Mouse (Mus musculus): Measurements from ENCODE around the gene Frmd8. TPM values are rescaled to one million over a fixed set of nuclear protein-coding genes. Genes with fewer than 3 reads are reported as not detected.

Frmd8 gene
- total RNA-seq (2015; ENCODE audit: low replicate concordance) = 3.6 and 9.2 TPM in 2 replicates
- total RNA-seq (2017; ENCODE audit: low replicate concordance) = 4.2 and 6.0 TPM in 2 replicates

DNA sequence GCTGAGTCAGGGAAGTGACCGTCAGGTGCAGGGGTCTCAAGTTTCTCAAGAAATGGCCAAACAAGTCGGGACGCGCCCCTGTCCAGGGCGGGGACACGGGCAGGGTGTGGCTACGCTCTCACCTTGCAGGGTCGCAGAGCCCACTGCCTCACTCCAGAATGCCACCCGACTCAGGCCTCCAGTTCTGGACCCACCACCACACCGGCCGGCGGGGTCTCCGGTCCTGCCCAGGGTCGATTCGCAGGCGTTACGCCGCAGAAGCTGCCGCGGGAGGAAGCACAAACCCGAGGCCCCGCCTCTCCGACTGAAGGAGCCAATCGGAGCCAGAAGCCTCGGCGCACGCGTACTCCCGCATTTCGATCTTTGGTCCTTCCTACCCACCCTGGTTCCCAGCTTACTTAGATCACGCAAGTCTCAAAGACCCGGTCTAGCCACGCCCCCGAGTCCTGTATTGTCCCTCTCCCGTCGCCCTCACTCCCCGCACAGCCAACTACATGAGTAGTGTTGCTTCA, at the start of gene Frmd8:
Gene Frmd8 (minus strand): TSS at position 306 of the 512 bp plus-strand sequence.
- peak; percentile 90 for ATAC-seq (replicated peaks; ENCODE audit: low FRiP score, poor library complexity, severe bottlenecking)

DNA sequence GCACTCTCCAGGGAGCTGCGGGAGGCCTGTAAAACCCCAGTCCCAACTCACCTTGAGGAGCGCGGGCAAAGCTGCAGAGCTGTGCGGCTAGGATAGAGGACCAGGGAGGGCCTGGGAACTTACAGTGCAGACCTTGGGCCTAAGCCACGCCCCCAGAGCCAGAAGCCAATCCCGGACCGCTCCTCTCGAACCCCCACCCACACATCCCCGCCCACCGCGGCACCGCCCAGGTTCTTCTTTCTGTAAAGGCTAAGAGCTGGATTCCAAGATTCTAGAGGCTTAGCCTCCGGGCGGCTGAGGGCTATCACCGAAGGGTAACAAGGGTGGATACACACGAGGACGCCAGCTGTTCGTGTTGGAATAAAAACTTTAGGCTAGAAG, 49.6 kb upstream of the Frmd8 start, which contains the start of gene Cdc42ep2:
Gene Cdc42ep2 (minus strand): TSS at position 104 of the 381 bp plus-strand sequence.
- ATAC-seq (replicated peaks; ENCODE audit: low FRiP score, poor library complexity, severe bottlenecking) = peak; percentile 86

DNA sequence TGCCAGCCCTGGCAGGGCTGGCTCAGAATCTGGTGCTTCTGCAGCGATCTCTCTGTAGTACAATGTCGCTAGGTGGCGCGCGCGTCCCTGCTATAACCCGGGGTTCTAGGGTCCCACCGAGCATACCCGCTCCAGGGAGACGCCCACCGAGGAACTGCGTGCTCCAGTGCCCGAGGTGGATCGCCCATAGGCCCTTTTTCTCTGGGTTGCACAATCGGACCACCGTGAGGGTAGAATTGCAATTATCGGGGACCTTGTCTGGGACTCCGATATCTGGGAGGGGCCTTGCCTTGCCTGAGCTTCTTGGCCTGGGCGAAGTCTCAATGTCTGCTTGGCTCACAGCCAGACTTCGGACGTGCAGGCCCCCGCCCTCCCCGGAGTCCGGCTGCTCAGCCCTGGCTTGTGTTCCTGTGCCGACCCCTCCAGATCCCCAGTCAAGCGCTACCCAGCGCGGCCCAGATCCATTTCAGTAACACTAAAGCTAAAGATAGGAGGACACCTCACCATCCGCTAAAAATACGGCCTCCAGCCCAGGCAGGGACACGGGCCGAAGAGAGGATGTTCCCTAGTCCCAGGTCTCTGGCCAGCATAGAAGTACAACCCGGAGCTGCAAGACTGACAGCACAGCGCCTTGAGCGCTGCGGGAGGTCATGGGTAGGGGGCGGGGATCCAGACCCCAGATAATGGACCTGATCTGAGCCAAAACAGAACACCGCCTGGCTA, 49.1 kb upstream of the Frmd8 start:
- ATAC-seq (replicated peaks; ENCODE audit: low FRiP score, poor library complexity, severe bottlenecking) = peak; percentile 62

DNA sequence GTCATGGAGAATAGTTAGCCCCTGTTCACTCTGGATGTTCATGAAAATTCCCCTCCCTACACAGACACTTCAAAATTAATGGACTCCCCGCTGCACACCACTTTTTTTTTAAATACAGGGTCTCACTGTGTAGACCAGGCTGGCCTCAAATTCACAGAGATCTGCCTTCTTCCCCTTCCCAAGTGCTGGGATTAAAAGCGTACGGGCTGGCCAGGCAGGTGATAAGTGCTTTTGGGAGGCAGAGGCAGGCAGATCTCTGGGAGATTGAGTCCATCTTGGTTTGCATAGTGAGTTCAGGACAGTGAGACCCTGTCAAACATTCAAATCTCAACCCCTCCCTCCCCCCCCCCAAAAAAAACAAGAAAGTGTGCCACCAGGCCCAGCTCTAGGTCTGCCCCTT, 47.9 kb upstream of the Frmd8 start:
- no peak for ATAC-seq (replicated peaks; ENCODE audit: low FRiP score, poor library complexity, severe bottlenecking)

DNA sequence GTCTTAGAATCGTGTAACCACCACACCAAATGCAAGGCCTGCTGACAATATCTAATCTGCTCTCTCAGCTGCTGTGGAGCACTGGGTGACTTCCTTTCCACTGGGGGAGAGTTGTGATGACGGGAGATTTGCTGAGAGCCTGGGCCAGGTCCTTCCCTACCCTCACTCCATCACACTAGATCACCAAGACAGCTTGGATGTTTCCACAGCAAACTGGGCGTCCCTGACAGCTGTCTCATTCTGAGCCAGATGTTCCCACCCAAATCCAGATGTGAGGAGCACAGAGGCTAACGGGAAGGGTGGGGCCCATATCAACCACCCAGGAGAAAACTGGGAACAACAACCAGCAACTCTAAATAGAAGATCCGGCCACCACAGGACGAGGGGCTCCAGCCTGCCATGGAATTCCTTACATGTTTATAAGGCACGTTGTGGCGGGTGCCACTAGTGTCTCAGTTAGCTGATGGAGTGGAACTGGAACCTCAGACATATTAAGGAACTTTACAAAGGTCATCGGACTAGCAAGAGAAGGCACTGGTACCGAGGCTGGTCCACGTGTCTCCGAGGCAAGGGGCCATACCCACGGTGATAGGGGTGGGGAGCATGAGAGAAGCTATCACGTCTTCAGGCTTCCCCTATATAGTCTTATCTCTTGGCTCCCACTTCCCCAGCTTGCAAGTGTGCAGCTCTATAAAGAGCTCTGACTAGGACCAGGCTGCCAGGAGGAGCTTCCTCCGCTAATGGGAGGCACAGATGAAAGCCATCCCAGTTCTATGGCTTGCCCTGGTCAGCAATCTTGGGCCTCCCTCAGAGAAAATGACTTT, 47.3 kb upstream of the Frmd8 start:
- peak; percentile 50 for ATAC-seq (replicated peaks; ENCODE audit: low FRiP score, poor library complexity, severe bottlenecking)

DNA sequence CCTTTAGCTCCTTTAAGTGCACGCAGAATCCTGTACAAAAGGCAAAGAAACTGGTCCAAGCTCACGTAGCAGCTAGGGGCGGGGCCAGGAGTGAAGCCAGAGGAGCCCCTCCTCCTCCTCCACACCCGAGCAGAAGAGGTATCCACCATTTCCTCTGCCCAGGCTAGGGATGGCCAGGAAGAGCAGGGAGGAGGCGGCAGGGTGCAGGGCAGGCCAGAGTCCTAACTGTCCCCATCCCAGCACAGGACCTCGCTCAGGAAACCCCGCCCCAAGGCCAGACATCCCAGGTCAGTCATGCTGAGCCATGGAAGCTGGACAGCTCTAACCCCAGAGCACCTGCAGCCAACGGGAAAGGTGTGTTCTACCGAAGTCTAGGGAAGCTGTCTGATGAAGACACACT, 46.6 kb upstream of the Frmd8 start:
- ATAC-seq (replicated peaks; ENCODE audit: low FRiP score, poor library complexity, severe bottlenecking) = peak; percentile 25; the same call in 1 of the 2 replicates

DNA sequence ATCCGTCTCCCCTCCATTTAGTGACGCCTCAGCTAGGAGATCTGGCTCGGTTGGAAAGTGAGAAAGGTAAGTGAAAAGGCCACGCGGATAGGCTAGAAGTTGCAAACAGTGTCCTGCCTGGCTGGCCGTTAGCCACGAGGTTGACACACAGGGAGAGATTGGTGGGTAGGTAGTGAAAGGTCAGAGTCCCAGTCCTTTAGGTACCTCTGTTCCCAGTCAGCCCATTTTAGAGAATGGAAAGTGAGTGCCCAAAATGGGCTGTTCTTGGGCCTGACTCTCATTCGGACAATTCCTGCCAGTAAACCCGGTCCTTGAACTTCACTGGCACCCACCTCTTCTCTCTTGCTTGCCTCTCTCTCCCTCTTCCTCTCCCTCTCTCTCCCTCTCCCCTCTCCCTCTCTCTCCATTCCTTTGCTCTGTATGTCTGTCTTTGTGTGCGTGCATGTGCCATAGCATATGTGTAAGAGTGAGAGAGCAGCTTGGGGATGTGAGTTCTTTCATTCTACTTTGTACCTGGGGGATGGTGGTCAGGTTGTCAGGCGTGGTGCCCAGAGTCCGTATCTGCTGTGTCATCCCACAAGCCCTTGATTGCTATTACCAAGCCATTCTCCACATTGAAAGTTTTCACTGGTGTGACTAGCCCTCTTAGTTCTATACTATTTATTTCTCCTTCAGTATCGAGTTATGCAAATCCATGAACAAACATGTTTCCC, 38.1 kb upstream of the Frmd8 start, which contains the start of gene Dpf2:
Gene Dpf2 (minus strand): TSS at position 4 of the 713 bp plus-strand sequence.
- ATAC-seq (replicated peaks; ENCODE audit: low FRiP score, poor library complexity, severe bottlenecking) = peak; percentile 73

DNA sequence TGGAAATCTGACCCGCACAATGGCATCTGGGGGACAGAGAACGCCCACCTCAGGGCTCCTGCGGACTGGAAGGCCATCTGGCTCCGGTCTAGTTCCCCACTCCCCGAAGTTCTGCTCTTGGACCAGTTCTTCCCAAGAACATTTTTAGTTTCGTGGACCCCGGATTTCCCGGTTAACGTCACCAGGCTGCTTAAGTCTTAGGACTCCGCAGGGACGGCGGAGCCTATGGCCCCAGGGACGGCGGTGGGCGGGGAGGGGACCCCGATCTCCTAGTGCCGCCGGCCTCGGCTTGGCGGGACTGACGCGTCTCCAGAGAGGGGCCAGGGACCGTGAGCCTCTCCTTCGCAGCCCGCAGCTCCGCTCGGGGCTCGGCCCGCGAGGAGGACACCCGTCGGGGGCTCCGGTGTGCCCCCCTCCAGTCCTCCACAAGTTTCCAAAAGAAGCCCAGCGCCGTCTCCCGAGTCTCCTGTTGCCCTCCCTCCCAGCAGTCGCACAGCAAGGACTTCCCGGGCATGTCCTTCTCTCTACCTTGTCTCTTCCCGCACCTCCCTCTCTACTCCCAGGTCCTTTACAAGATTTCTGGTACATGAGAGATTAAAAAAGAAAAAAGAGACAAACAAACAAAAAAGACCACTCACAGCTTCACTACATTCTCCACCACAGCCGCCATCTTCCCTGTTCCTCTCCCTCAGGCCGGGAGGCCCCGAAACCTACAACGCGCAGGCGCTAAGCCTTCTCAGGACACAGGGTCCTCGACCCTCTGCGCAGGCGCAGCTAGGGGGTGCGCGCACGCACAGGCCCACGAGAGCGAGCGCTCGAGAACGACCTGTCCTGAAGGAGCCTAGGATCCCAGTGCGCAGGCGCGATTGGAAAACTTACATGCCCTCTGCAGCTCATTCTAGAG, 37.3 kb upstream of the Frmd8 start:
- peak; percentile 92 for ATAC-seq (replicated peaks; ENCODE audit: low FRiP score, poor library complexity, severe bottlenecking)

DNA sequence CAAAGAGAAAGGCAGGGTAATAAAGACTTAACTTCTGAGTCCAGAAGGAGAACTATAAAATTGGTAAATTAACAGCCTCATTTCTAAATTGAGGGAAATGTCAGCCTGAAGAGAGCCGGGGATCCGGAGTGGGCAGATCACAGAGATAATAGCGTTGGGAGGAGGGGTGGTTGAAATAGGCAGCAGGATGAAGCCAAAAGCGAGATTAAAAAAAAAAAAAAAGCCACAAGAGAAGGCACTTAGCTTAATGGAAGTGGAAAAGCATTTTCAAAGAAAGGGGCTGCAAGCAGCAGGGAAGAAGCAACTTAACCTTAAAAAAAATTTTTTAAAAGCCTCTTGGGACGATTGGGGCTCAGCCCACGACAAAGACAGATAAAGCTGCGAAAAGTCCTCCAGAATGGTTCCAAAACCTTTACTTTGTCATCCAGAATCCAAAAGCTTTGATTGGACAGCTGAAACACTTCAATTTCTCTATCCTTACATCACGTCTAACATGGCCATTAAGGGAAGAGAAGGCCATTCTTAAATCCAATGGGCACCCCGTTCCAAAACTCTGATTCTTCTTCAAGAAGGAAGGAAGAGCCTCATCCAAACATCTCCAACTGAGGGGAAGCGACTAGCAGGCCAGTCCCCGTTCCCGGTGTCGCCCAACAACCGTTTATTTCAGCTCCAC, 36.5 kb upstream of the Frmd8 start:
- ATAC-seq (replicated peaks; ENCODE audit: low FRiP score, poor library complexity, severe bottlenecking) = 0 out of 2 replicates have a peak, but pooled peaks have one; percentile 6

DNA sequence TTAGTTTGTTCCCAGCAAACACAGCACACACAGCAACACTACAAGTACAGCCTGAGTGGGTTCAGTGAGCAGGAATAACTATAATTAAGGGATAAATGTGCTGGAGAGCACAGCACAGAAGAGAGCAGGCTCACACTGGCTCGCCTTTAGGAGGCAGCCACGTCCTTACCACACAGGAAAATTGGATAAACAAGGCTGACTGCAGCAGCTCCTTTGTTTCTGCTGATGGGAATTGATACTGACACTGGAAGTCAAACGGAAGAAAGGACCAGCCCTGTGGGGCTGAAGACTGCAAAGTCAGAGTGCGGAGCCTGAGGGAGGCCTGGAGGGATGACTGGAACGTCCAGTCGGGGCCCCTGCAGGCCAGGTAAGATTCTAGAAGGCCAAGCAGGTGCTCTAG, 35.1 kb upstream of the Frmd8 start:
- no peak for ATAC-seq (replicated peaks; ENCODE audit: low FRiP score, poor library complexity, severe bottlenecking)

DNA sequence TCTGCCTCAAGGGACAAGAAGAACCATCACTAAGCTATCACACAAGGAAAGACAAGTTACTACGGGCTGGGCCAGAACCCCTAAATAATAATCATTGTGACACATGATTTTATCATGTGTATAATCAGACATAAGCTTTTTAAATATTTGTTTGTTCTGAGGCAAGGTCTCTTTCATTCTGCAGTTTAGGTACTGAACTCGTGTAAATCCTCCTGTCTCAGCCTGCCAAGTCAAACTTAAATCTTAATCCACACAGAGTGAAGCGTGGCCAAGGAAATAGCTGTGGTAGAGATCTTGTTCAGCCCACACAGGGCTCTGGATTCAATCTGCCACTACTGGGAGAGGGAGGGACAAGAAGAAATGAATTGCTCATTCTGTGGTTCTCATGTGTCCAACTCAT, 32.2 kb upstream of the Frmd8 start:
- no peak for ATAC-seq (replicated peaks; ENCODE audit: low FRiP score, poor library complexity, severe bottlenecking)

DNA sequence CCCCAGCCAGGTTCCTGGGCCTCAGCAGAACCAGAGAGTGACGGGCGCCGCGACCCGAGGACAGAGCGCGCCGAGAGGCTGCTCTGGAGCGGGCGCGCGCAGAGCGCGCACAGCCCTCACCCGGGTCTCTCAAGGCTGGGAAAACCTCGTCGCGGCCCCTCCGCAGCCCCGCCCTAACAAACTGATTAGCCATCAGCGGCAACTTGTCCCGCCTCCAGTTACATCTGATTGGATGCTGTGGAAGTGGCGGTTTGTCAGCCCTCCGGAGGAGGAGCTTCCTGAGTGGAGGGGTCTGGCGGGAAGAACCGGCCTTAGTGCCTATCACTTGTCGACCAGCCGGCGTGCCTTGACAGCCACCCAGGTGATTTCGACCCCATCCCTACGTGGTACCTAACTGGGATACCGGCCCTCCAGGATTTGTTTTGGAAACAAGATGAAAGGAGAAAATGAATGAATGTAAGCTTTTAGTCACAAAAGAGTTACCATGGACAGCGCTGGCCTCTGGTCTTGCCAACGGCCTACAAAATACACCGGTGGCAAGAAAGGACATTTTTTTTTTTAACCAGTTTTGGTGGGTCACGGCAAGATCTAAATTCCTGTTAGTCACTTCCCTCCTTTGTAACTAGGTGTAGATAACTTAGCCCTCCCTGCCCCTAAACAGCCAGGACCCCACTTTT, 19.1 kb upstream of the Frmd8 start, which contains the start of gene Tigd3:
Gene Tigd3 (minus strand): TSS at position 148 of the 677 bp plus-strand sequence.
- peak; percentile 96 for ATAC-seq (replicated peaks; ENCODE audit: low FRiP score, poor library complexity, severe bottlenecking)

DNA sequence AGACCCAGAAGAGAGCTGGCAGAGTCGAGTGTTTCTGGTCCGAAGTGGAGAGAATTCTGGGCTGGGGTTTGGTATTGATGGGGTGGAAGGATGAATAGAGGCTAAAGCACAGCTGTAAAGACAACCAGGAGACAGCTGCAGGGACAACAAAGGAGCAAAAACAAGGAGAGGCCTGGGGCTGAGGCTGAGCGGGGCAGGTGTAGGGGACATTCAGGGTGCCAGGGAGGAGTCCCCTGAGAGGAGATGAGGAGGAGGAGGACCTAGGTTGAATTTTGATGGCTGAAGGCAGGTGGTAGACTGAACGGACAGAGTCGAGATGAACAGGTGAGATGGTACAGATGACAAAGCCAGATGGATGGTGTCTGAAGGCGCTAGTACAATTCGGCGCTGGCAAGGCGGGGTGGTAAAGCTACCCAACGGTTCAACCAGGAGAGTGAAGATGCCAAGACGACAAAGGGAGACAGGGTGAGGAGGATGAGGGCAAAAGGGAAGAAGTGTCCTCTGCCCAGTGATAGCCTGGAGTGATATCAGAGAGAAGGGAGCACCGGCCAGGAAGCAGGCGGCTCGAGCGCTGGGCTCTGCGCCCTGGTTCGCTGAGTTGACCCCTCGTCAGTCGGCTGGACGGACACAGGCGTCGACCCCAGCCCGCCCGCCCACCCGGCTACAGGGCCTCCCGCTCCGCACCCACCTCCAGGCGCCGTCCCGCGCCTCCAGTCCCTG, 18.4 kb upstream of the Frmd8 start:
- ATAC-seq (replicated peaks; ENCODE audit: low FRiP score, poor library complexity, severe bottlenecking) = peak; percentile 27

DNA sequence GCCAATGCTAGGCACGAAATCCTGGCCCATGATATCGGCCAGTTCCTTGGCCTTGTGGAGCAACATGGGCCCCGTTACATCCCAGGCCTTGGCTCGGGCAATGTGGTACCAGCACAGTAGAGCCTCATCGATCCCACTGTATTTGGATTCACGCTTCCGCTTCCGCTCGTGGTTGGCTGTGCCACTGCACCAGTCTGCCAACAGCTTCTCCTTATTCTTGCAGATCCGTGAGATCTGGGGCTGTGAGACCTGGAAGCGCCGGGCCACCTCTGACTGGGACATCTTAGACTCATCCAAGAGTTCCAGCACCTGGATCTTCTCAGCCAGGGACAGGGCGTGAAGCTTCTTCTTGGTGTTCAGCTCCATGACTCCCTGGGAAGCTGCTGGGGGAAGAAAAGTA, 17.7 kb upstream of the Frmd8 start:
- ATAC-seq (replicated peaks; ENCODE audit: low FRiP score, poor library complexity, severe bottlenecking) = no peak

DNA sequence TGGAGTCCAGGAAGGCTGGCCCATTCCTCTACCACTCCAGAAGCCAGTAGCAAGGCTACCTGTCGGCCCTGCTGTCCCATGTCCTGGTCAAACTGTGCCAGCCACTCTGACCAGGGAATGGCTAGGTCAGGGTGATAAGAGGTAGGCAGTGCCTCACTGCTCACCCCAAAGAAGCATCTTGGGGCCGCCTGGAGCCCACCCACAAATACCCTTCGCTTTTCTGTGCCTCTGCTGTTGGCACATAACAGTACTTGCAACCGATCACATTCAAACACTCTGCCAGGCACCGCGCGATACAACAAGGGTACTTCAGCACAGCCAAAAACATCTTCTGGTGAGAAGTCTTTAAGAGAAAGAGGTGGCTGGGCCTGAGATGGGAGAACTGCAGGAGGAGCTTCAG, 17.2 kb upstream of the Frmd8 start:
- ATAC-seq (replicated peaks; ENCODE audit: low FRiP score, poor library complexity, severe bottlenecking) = no peak

DNA sequence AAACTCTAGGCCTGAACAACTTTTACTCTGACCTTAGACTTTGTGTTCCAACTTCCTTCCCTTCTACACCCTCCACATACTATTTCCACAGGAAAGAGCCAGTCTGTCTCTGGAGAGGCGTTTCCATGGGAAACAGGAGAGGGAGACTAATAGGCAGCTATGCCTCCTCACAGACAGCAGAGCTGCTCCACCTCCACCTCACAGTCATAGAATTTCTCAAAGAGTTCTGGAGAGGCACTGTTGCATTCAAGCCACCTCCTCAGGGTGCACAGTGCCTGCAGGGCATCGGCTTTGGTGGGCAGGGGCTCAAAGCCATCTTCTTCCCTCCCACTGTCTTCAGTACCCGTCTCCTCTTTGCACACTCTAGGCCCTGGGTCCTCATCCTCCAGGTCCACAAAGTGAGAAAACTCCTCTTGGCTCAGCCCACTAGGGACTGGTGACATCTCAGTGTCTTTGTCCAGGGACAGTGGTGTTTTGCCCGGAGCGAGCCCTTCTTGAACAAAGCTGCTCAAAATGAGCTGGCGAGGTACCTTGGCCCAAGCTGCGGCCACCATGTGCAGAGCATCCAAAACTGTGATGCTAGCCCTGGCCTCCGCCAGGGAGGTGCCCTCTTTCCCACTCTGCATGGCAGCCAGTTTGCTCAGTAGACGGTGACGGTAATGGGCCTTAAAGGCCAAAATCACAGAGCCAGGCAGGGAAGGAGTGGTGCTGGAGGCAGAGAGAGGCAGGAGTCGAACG, 16.6 kb upstream of the Frmd8 start:
- ATAC-seq (replicated peaks; ENCODE audit: low FRiP score, poor library complexity, severe bottlenecking) = no peak

DNA sequence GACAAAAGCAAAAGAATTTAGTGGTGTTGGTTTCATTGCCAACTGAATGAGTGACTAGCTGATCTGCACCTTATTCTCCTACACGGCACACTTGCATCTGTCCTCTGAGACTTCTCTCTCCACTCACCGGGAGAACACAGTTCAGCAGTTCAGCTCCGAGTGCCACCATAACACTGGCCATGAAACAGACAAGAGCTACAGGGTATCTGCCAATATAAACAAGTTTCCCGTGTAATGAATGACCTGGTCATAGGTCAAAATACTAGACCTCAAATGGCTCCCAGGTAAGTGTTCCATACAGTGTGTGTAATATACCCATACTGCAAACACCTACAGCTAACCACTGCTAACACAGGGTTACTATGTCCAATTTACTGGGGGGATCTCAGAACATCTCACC, 14.1 kb upstream of the Frmd8 start:
- ATAC-seq (replicated peaks; ENCODE audit: low FRiP score, poor library complexity, severe bottlenecking) = no peak
